Mouse (Mus musculus): ENCODE data around the gene Ddx5. TPM values are rescaled to one million over a fixed set of nuclear protein-coding genes. Genes with fewer than 3 reads are reported as not detected.

Ddx5 gene
- polyA plus RNA-seq, 1 experiment from 2014 or later = 538 TPM

GRCm38 (mm10) chr11:106778132-106778531 lies 10.9 kb downstream of the Ddx5 start:
- Histone ChIP-seq H3K4me3 (ENCODE audit: low read depth, low read length) (no peak overlapping the region), H3K36me3 (ENCODE audit: control insufficient read depth, insufficient read depth, low read length) (peaks cover 4% of the 10 kb centered on the region), H3K9ac (ENCODE audit: low read length) (no peak overlapping the region), H3K4me2 (ENCODE audit: low read depth, low read length, severe bottlenecking) (no peak overlapping the region; the same call in 1 of the 2 replicates), H3K27ac (ENCODE audit: low read depth, low read length) (no peak overlapping the region), H3K27me3 (ENCODE audit: control insufficient read depth, insufficient read depth, low read length) (no peaks in the 10 kb centered on the region), H3K4me1 (replicated peaks; ENCODE audit: control insufficient read depth, insufficient read depth, low read length) (0 out of 2 replicates have a peak, but pooled peaks cover 5% of the 10 kb centered on the region), H3K9me3 (ENCODE audit: control insufficient read depth, low read length) (no peaks in the 10 kb centered on the region)
- DNase-seq (ENCODE audit: low spot score) = no peak
- no peak for ATAC-seq (replicated peaks; ENCODE audit: low FRiP score)
- 91% methylated on average over 7 of the region's 7 CpGs for WGBS

GRCm38 (mm10) chr11:106777395-106777794 lies 11.6 kb downstream of the Ddx5 start:
- Histone ChIP-seq H3K4me3 (ENCODE audit: low read depth, low read length) (no peak overlapping the region), H3K36me3 (ENCODE audit: control insufficient read depth, insufficient read depth, low read length) (no peaks in the 10 kb centered on the region; the same call in 1 of the 2 replicates)
- WGBS = 96% methylated on average over 3 of the region's 3 CpGs

GRCm38 (mm10) chr11:106776960-106777359 lies 12.0 kb downstream of the Ddx5 start:
- over 99% methylated on average over 4 of the region's 4 CpGs for WGBS
- no peak for ATAC-seq (replicated peaks; ENCODE audit: low FRiP score)
- peaks cover 4% of the 10 kb centered on the region; the same call in 1 of the 2 replicates for H3K36me3 ChIP-seq (ENCODE audit: control insufficient read depth, insufficient read depth, low read length)

More at GRCm38 (mm10) chr11:106777395-106777794, 11.6 kb downstream of the Ddx5 start:
- H3K4me2 ChIP-seq (ENCODE audit: low read depth, low read length, severe bottlenecking) = no peak overlapping the region
- no peaks in the 10 kb centered on the region for H3K27me3 ChIP-seq (ENCODE audit: control insufficient read depth, insufficient read depth, low read length)
- 0 out of 2 replicates have a peak, but pooled peaks cover 5% of the 10 kb centered on the region for H3K4me1 ChIP-seq (replicated peaks; ENCODE audit: control insufficient read depth, insufficient read depth, low read length)
- H3K27ac ChIP-seq (ENCODE audit: low read depth, low read length) = no peak overlapping the region
- no peak overlapping the region for H3K9ac ChIP-seq (ENCODE audit: low read length)
- no peaks in the 10 kb centered on the region for H3K9me3 ChIP-seq (ENCODE audit: control insufficient read depth, low read length)
- ATAC-seq (replicated peaks; ENCODE audit: low FRiP score) (no peak), DNase-seq (ENCODE audit: low spot score) (no peak)

GRCm38 (mm10) chr11:106773061-106773460 lies 15.9 kb downstream of the Ddx5 start:
- 91% methylated on average over 9 of the region's 9 CpGs for WGBS
- Histone ChIP-seq H3K4me2 (ENCODE audit: low read depth, low read length, severe bottlenecking) (no peak overlapping the region), H3K27me3 (ENCODE audit: control insufficient read depth, insufficient read depth, low read length) (no peaks in the 10 kb centered on the region), H3K36me3 (ENCODE audit: control insufficient read depth, insufficient read depth, low read length) (peaks cover 7% of the 10 kb centered on the region; the same call in 1 of the 2 replicates), H3K9me3 (ENCODE audit: control insufficient read depth, low read length) (no peaks in the 10 kb centered on the region), H3K4me3 (ENCODE audit: low read depth, low read length) (no peak overlapping the region), H3K27ac (ENCODE audit: low read depth, low read length) (no peak overlapping the region), H3K4me1 (replicated peaks; ENCODE audit: control insufficient read depth, insufficient read depth, low read length) (0 out of 2 replicates have a peak, but pooled peaks cover 4% of the 10 kb centered on the region), H3K9ac (ENCODE audit: low read length) (no peak overlapping the region)
- no peak for DNase-seq (ENCODE audit: low spot score)
- ATAC-seq (replicated peaks; ENCODE audit: low FRiP score) = no peak

More at GRCm38 (mm10) chr11:106776960-106777359, 12.0 kb downstream of the Ddx5 start:
- H3K27ac ChIP-seq (ENCODE audit: low read depth, low read length) = no peak overlapping the region
- H3K4me1 ChIP-seq (replicated peaks; ENCODE audit: control insufficient read depth, insufficient read depth, low read length) = 0 out of 2 replicates have a peak, but pooled peaks cover 5% of the 10 kb centered on the region
- no peak for DNase-seq (ENCODE audit: low spot score)
- no peaks in the 10 kb centered on the region for H3K27me3 ChIP-seq (ENCODE audit: control insufficient read depth, insufficient read depth, low read length)
- H3K4me3 ChIP-seq (ENCODE audit: low read depth, low read length) = no peak overlapping the region
- no peaks in the 10 kb centered on the region for H3K9me3 ChIP-seq (ENCODE audit: control insufficient read depth, low read length)
- no peak overlapping the region for H3K9ac ChIP-seq (ENCODE audit: low read length)
- no peak overlapping the region for H3K4me2 ChIP-seq (ENCODE audit: low read depth, low read length, severe bottlenecking)

- no peak overlapping the region for H3K4me3 ChIP-seq (ENCODE audit: low read depth, low read length)
- no peaks in the 10 kb centered on the region for H3K27me3 ChIP-seq (ENCODE audit: control insufficient read depth, insufficient read depth, low read length)
- H3K4me2 ChIP-seq (ENCODE audit: low read depth, low read length, severe bottlenecking) = no peak overlapping the region
- no peak overlapping the region for H3K9ac ChIP-seq (ENCODE audit: low read length)
- no peaks in the 10 kb centered on the region for H3K4me1 ChIP-seq (replicated peaks; ENCODE audit: control insufficient read depth, insufficient read depth, low read length)
- WGBS = 95% methylated on average over 9 of the region's 9 CpGs
- H3K36me3 ChIP-seq (ENCODE audit: control insufficient read depth, insufficient read depth, low read length) = peaks cover 14% of the 10 kb centered on the region; the same call in 1 of the 2 replicates
- ATAC-seq (replicated peaks; ENCODE audit: low FRiP score) = no peak
- no peak for DNase-seq (ENCODE audit: low spot score)
- H3K27ac ChIP-seq (ENCODE audit: low read depth, low read length) = no peak overlapping the region
- H3K9me3 ChIP-seq (ENCODE audit: control insufficient read depth, low read length) = no peaks in the 10 kb centered on the region
Observed at GRCm38 (mm10) chr11:106770195-106770974, 18.6 kb downstream of the Ddx5 start.

- 95% methylated on average over 4 of the region's 4 CpGs for WGBS
- H3K4me3 ChIP-seq (ENCODE audit: low read depth, low read length) = no peak overlapping the region
- no peak overlapping the region for H3K27ac ChIP-seq (ENCODE audit: low read depth, low read length)
- no peaks in the 10 kb centered on the region for H3K4me1 ChIP-seq (replicated peaks; ENCODE audit: control insufficient read depth, insufficient read depth, low read length)
- no peak for ATAC-seq (replicated peaks; ENCODE audit: low FRiP score)
- peaks cover 14% of the 10 kb centered on the region; the same call in 1 of the 2 replicates for H3K36me3 ChIP-seq (ENCODE audit: control insufficient read depth, insufficient read depth, low read length)
- no peaks in the 10 kb centered on the region for H3K27me3 ChIP-seq (ENCODE audit: control insufficient read depth, insufficient read depth, low read length)
- no peaks in the 10 kb centered on the region for H3K9me3 ChIP-seq (ENCODE audit: control insufficient read depth, low read length)
- no peak overlapping the region for H3K4me2 ChIP-seq (ENCODE audit: low read depth, low read length, severe bottlenecking)
- no peak for DNase-seq (ENCODE audit: low spot score)
- H3K9ac ChIP-seq (ENCODE audit: low read length) = no peak overlapping the region
Observed at GRCm38 (mm10) chr11:106767516-106767915, 21.5 kb downstream of the Ddx5 start.

- no peak overlapping the region for H3K4me3 ChIP-seq (ENCODE audit: low read depth, low read length)
- WGBS = 91% methylated on average over 4 of the region's 4 CpGs
- H3K27me3 ChIP-seq (ENCODE audit: control insufficient read depth, insufficient read depth, low read length) = no peaks in the 10 kb centered on the region
- peaks cover 11% of the 10 kb centered on the region; the same call in 1 of the 2 replicates for H3K36me3 ChIP-seq (ENCODE audit: control insufficient read depth, insufficient read depth, low read length)
- H3K4me1 ChIP-seq (replicated peaks; ENCODE audit: control insufficient read depth, insufficient read depth, low read length) = no peaks in the 10 kb centered on the region
- H3K4me2 ChIP-seq (ENCODE audit: low read depth, low read length, severe bottlenecking) = no peak overlapping the region
- H3K27ac ChIP-seq (ENCODE audit: low read depth, low read length) = no peak overlapping the region
- H3K9ac ChIP-seq (ENCODE audit: low read length) = no peak overlapping the region
- no peaks in the 10 kb centered on the region for H3K9me3 ChIP-seq (ENCODE audit: control insufficient read depth, low read length)
- ATAC-seq (replicated peaks; ENCODE audit: low FRiP score) = no peak
- DNase-seq (ENCODE audit: low spot score) = no peak
Observed at GRCm38 (mm10) chr11:106766611-106767162, 22.3 kb downstream of the Ddx5 start.

- DNase-seq (ENCODE audit: low spot score) = no peak
Observed at GRCm38 (mm10) chr11:106762800-106763185, 26.2 kb downstream of the Ddx5 start.

More at GRCm38 (mm10) chr11:106762800-106763185, 26.2 kb downstream of the Ddx5 start:
- Histone ChIP-seq H3K9ac (ENCODE audit: low read length) (no peak overlapping the region), H3K27ac (ENCODE audit: low read depth, low read length) (no peak overlapping the region), H3K9me3 (ENCODE audit: control insufficient read depth, low read length) (no peaks in the 10 kb centered on the region), H3K27me3 (ENCODE audit: control insufficient read depth, insufficient read depth, low read length) (no peaks in the 10 kb centered on the region), H3K36me3 (ENCODE audit: control insufficient read depth, insufficient read depth, low read length) (peaks cover 5% of the 10 kb centered on the region; the same call in 1 of the 2 replicates), H3K4me2 (ENCODE audit: low read depth, low read length, severe bottlenecking) (no peak overlapping the region), H3K4me1 (replicated peaks; ENCODE audit: control insufficient read depth, insufficient read depth, low read length) (no peaks in the 10 kb centered on the region), H3K4me3 (ENCODE audit: low read depth, low read length) (no peak overlapping the region)
- 76% methylated on average over 9 of the region's 9 CpGs for WGBS
- no peak for ATAC-seq (replicated peaks; ENCODE audit: low FRiP score)

Measured in forebrain, embryonic 11.5 days (tissue).